Mouse (Mus musculus) mouse embryonic stem cell (cell line): Measurements from ENCODE around the gene Ap3m1.

ENCODE experiments used
- in situ Hi-C, 2 experiments: fragments of 300-500 bp; cut with MboI; formaldehyde crosslinking; loops; 1 replicate in 1 of 2; 3 replicates in 1 of 2; pipeline ENCODE4 v1.14.3; 2019 to 2020; ENCODE audit warnings: low sequenced_read_pairs in 2 of 2, low pct_unique_long_range_greater_than_20kb in 1 of 2, mixed read lengths in 1 of 2; ENCODE audit not compliant: unreplicated experiment in 1 of 2

Gene Ap3m1

GRCm38 (mm10) chr14:21075751-21076500, 23.6 kb upstream of the Ap3m1 start:
- in situ Hi-C loops, result no loop called here

DNA sequence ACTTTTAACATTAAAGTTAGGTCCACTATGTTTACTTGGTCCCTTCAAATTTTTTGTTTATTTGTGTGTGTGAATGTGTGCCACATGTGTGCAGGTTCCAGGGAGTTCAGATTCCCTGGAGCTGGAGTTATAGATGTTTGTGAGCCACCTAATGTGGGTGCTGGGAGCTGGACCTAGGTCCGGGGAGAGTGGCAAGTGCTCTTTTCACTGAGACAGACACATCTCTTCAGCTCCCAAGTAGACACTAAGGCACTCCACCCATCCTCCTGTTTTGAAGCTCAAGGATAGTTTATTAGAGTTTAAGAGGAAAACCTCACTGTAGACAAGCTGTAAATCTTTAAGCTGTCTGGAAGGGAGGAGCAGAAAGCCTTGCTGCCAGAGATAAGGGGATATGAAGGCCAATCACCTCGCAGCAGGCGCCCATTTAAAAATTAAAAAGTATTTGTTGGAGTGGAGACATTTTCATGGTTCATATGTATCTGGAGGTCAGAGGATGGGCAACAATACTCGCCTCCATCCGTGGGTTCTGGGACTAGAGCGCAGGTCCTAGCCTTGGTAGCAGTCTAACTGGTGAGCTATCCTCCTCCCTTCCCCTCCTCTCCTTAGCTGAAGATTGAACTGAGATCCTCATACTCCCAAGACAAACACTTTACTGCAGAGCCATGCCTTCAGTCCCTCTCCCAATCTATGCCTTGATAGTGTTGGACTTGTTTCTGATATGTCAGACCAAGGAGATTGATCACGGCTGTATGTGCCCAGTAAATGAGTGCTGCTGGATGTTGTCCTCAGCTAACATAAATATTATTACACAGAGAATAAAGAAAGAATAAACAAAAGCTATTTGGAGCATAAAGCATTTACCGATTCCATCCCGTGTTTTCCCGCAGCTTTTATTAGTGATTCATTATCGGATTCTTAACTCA, 22.4 kb upstream of the Ap3m1 start:
- in situ Hi-C loops, result no loop called here

GRCm38 (mm10) chr14:21073981-21074380, 21.7 kb upstream of the Ap3m1 start:
- in situ Hi-C loops, result no loop called here

- in situ Hi-C loops, result no loop called here
Measured at GRCm38 (mm10) chr14:21069594-21069993, 17.3 kb upstream of the Ap3m1 start.

DNA sequence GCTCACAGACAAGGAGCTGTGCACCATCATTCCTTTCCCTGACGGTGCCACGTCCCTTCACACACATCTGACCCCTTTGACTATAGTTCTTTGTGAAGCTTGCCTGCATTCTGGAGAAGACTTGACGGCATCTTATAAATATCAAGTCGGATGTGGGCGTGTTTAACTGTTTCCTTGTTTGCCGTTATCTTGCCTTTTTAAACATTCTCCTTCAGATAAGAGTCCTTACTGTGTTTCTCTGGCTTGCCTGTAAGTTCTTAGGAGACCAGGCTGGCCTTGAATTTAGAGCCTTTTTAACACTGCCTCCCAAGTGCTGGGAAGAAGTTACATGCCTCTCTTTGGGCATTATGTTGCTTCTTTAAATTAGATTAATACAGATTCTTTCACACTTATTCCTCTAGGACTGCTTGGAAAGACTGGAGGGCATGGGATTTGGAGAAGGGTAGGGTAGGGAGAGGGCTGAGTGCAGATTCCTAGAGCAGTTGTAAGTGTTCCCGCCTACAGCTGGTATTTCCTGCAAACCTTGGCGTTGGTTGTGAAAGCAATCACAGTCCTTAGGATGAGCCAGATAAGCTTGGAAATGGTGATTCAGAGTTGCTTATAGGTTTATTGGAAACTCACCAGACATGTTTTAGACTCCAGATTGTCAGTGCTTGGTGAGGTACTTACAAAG, 13.3 kb upstream of the Ap3m1 start:
- in situ Hi-C loops, result no loop called here

- in situ Hi-C loops, result no loop called here
Measured at GRCm38 (mm10) chr14:21064321-21064720, 12.0 kb upstream of the Ap3m1 start.

DNA sequence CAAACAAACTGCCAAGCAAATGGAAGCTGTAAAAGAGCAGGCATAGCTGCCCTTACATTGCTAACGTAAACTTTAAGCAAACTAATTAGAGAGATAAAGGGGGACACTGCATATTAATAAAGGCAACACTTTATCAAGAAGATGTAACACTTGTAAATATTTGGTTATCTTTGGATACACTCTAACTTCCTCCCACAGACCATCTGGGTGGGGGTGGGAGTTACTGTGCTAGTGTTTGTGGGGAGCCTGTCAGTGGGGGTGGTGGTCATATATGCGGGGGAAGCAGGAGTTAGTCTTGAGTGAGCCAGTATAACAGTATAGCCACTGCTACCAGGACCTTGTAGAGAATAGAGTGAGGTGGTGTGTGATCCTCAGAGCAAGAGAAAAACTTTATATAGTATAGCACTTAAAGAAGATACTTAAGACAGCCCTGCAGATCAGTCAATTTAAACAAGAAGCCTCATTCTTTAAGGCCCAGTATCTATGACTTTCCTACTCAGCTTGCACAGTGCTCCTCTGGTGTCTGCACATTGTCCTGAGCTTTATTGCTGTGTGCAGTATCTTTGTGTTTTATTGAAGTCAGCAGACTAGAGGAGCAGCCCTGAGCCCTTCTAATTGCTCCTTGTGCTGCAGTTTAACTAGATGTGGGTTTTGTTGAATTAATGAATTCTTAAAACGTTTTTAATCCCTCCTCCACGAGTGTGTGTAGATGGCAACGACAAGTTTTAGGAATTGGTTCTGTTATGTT, 10.6 kb upstream of the Ap3m1 start:
- in situ Hi-C loops, result no loop called here

- in situ Hi-C loops, result no loop called here
Measured at GRCm38 (mm10) chr14:21058972-21059371, 6.7 kb upstream of the Ap3m1 start.

DNA sequence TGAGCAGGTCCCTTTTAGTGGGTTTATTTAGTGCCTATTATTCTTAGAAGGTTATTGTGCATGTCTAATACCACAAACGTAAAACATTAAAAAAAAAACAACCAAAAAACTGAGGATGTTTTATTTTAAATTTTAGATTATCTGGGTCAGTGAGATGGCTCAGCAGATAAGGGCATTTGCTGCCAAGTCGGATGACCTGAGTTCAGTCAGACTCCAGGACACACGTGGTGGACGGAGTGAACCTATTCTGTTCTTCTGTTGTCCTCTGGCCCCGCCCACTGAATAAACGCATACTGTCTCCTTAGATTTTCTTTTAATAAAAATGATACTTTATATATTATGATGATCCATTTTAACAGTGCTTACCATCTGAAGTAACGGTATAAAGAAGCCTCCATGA, 1.3 kb upstream of the Ap3m1 start:
- in situ Hi-C loops, result no loop called here

DNA sequence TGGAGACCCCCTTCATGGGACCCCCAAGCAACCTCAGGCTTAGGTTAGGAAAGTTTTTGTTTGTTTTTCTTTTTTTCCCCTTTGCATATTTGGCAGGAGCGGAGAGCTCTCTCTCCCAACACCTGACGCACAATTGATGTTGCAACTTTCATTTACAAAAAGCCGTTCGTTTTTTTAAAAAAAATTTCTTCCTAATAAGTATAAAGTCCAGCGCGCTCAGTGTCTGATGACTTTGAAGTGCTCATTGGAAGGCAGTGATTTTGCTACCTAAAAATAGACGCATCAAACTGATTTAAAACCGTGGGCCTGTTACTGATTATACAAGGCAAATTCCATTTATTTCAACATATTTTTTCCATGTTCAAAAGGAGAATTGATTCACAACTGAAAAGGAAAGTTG, 843 bp upstream of the Ap3m1 start:
- in situ Hi-C loops, result no loop called here

DNA sequence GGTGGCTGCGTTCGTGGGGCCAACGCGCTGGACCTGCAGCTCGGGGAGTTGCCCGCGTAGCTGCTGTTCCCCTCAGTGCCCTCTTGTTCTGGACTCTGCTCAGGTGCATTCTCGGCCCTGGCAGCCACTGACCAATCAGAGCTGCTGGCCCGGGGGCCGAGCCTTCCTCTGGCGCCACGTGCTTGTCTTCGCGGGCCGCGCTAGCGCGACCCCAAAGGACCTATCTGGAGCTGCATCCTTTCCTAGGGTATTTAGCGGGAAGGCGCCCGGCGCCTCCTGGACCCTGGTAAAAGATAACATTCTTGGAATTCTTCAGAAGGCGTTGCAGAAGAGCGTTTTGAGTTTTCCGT, 448 bp upstream of the Ap3m1 start:
- in situ Hi-C loops, result no loop called here

DNA sequence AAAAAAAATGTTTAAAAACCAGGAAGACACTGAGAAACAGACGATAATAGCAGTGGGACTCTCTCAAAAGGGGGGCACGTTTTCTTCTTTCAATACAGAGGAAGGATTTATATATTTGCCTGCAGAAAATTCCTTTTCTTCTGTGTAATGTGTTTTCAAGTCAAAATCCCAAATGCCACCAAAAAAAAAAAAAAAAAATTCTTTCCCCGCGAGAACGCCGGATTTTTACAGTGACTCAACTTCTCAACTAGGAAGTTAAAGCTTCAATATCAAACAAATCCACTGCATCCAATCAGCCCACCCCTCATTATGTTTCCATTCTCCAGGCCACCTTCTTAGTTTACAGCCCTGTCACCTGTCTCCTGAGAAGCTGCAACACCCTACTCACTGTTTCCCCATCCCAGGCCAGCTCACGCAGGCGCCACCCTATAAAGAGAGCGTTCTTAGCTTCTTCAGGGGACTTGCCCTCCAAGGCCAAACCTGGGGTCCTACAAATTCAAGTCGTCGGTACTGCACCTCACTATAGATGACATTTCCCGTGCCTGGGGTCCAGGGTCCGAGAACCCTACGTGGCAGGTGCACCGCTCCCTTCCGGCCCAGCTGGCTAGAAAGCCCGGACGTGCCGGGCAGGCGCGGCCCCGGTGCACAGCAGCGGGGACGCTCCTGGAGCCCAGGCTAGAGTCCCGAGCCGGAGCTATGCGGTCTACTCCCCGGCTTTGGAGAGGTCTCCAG, 762 bp downstream of the Ap3m1 start:
- in situ Hi-C loops, result no loop called here

GRCm38 (mm10) chr14:21050734-21051133, 1.6 kb downstream of the Ap3m1 start:
- in situ Hi-C loops, result no loop called here

GRCm38 (mm10) chr14:21048879-21049278, 3.4 kb downstream of the Ap3m1 start:
- in situ Hi-C loops, result no loop called here

DNA sequence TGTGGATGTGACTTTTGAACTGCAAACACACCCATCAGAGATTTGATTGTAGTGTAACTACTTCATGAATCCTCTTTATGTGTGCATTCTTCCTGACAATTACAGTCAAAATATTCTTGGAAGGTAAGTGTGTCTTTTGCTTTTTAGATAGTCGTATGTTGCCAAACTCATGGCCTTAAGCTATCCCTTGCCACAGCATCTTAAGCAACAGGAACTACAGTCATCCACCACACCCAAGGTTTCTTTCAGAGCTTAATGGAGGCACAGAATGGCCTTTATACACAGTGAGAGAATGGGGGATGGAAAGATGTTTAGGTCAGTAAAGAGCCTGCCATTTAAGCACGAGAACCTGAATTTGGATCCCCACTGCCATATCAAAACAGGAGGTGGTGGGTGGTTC, 4.5 kb downstream of the Ap3m1 start:
- in situ Hi-C loops, result no loop called here

GRCm38 (mm10) chr14:21039623-21040022, 12.7 kb downstream of the Ap3m1 start:
- in situ Hi-C loops, result no loop called here

- in situ Hi-C loops, result no loop called here
Measured at GRCm38 (mm10) chr14:21039077-21039476, 13.2 kb downstream of the Ap3m1 start.

DNA sequence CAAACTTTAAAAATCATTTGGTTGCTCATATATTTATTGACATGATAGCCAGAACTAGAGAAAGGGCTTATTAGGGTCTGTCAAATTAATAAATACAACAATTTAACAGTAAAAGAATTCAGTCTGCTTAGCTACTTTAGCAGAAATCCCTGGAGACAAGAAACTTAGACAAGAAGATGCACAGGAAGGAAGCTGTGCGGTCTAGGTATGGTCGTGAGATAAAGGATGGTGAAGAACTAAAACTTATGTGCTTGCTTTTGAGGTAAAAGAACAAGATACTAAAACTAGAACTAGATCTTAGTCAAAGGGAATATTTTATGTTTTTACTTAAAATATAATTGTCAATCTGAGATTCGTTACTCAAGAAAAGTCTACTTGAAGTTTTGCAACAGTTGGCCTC, 17.5 kb downstream of the Ap3m1 start:
- in situ Hi-C loops, result no loop called here
